Mouse (Mus musculus) testis, postnatal 14 days (tissue): ENCODE data around the gene Gsk3a.
A peak's percentile ranks its signal among the peaks of the same experiment; 100 is the strongest.

Experiments
- DNase-seq: peaks from one replicate; pipeline ENCODE4 v3.0.0; 2021; ENCODE audit warnings: low spot score

Gene Gsk3a

GRCm38 (mm10) chr7:25249314-25250140, 11.9 kb upstream of the Gsk3a start:
- DNase-seq = peak; percentile 80

- no peak for DNase-seq
Measured at GRCm38 (mm10) chr7:25248846-25249313, 11.2 kb upstream of the Gsk3a start.

GRCm38 (mm10) chr7:25248018-25248647, 10.5 kb upstream of the Gsk3a start:
- no peak for DNase-seq

GRCm38 (mm10) chr7:25247498-25247897, 9.8 kb upstream of the Gsk3a start:
- DNase-seq = no peak

- DNase-seq = no peak
Measured at GRCm38 (mm10) chr7:25246759-25247137, 9.1 kb upstream of the Gsk3a start.

- no peak for DNase-seq
Measured at GRCm38 (mm10) chr7:25246079-25246758, 8.6 kb upstream of the Gsk3a start.

GRCm38 (mm10) chr7:25244562-25245369, 7.1 kb upstream of the Gsk3a start:
- no peak for DNase-seq

GRCm38 (mm10) chr7:25243361-25243760, 5.7 kb upstream of the Gsk3a start:
- DNase-seq = no peak

- DNase-seq = no peak
Measured at GRCm38 (mm10) chr7:25241062-25241461, 3.4 kb upstream of the Gsk3a start.

GRCm38 (mm10) chr7:25240631-25241030, 3.0 kb upstream of the Gsk3a start:
- no peak for DNase-seq

- peak; percentile 83 for DNase-seq
Measured at GRCm38 (mm10) chr7:25238829-25239623, 1.4 kb upstream of the Gsk3a start.

- DNase-seq = peak; percentile 93
Measured at GRCm38 (mm10) chr7:25238015-25238706, 510 bp upstream of the Gsk3a start.

- DNase-seq = no peak
Measured at GRCm38 (mm10) chr7:25235526-25235925, 2.1 kb downstream of the Gsk3a start.

GRCm38 (mm10) chr7:25233061-25233460, 4.6 kb downstream of the Gsk3a start:
- no peak for DNase-seq

GRCm38 (mm10) chr7:25232101-25232648, 5.5 kb downstream of the Gsk3a start:
- no peak for DNase-seq

- no peak for DNase-seq
Measured at GRCm38 (mm10) chr7:25230690-25231285, 6.9 kb downstream of the Gsk3a start.

GRCm38 (mm10) chr7:25227523-25228300, 9.9 kb downstream of the Gsk3a start:
- DNase-seq = no peak

- DNase-seq = no peak
Measured at GRCm38 (mm10) chr7:25222275-25222967, 15.2 kb downstream of the Gsk3a start.
